Mouse (Mus musculus) natural killer cell, adult 2 months (primary cell): ENCODE results near the gene Ppp4r2.
"Not testable (repeated sequence)": the region's sequence is repeated elsewhere in the genome, so short reads cannot be mapped to it uniquely, and the experiment has no call there.

Experiments used
- DNase-seq, 2 experiments: peaks; one replicate each; pipeline ENCODE4 v3.0.0; 2022; ENCODE audit warnings: low spot score in 2 of 2

Ppp4r2 gene

DNA sequence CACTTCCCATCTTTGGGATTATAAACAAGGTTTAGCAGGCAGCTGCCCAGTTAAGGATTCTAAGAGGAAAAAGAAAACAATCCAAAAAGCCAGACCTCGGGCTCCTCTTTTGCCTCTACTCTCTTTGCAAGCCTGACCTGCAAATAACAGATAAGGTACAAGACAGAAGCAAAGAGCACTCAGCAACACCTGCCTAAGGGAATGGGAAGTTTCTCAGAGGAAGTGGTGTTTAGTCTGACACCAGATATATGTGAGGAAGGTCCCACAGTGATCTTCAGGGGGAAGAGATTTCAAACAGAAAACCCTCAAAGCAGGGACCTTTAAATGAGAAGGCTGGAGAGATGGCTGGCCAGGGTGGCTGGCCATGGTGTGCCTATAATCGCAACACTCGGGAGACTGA, 2.2 kb upstream of the Ppp4r2 start:
- DNase-seq, result no peak

DNA sequence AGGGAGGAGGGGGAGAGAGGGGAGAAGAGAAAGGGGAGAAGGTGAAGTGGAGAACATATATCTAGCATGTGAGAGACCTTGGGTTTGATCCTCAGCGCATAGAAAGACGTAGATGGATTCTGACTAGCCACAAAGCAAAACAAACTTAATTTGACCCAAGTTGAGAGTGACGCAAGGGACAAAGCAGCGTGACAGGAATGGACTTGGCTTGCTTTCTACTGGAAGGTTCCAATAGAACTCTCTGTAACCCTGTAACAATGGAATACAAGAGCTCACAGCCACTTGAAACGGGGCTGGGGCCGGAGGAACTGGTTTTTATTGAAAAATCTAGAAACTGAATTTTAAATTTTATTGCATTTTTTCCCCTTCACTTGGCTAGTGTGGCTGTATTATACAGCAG, 1.7 kb upstream of the Ppp4r2 start:
- DNase-seq, result no peak

DNA sequence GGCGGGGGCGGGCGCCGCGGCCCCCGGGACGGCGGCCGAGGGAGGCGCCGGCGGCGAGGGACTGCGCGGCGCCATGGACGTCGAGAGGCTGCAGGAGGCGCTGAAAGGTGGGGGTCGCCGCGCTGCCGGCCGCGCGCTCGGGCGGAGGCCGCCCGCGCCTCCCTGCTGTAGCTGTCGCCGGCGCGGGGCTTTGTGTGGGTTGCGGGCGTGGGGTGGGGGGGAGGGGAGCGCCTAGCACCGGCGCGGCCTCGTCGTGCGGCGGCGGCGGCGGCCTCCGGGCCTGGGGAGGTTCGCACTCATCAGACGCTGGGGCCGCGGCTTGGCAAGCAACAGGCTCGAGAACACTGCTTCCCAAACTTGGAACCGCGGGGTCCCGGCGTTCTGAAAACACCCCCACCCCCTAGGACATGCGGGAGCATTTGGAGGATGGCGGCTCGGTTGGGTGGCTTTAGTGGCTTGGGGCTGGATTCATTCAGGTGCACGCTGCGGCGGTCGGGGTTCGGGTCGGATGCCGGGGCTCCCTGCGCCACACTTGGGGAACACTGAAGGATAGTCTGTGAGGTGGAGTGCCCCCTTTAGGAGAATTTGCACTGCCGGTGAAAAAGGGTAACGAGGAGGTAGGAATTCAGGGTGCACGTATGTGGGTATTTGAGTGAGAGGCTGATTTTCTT, 524 bp downstream of the Ppp4r2 start:
- peak; percentile 18 to 56 for DNase-seq

DNA sequence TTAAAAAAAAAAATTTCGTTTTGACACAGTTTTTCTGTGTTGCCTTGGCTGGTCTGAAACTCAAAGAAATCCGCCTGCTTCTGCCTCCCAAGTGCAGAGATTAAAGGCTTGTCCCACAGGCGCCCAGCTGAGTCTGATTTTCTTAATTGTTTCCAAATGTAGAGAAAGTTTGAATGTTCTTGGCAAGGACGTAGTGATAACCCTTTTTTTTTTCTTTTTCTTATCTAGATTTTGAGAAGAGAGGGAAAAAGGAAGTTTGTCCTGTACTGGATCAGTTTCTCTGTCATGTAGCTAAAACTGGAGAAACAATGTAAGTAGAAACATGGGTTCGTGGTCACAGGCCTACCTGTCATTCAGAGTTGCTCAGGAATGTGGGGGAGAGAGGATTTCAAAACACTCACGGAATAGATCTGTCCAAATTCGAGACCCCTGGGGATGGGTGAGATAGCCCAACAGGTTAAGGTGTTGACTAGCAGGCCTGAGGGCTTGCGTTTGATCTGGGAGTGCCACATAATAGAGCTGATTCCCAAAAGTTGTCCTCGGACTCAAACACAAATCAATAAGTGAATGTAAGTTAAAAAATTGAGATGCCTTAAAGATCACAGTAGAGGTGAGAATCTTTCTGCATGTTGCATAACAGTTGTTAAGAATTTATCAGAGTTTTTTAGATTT, 1.2 kb downstream of the Ppp4r2 start:
- DNase-seq, result no peak

DNA sequence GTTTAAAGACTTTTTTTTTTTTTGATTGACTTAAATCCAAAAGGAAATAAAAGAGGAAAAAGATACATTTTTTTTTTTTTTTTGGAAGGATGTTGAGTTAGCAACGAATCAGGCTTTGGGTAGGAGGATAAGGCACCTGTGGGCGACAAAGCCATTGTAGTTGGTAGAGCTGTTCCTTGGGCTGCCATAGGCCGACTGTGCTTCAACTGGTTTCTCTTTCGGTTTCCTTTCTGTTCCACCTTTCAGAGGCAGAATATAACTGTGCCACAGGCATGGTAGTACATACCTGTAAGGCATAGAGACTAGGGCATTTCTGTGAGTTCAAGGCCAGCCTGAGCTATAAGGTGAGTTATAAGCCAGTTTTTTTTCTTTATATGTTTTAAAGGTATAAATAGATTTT, 11.6 kb downstream of the Ppp4r2 start:
- no peak for DNase-seq

DNA sequence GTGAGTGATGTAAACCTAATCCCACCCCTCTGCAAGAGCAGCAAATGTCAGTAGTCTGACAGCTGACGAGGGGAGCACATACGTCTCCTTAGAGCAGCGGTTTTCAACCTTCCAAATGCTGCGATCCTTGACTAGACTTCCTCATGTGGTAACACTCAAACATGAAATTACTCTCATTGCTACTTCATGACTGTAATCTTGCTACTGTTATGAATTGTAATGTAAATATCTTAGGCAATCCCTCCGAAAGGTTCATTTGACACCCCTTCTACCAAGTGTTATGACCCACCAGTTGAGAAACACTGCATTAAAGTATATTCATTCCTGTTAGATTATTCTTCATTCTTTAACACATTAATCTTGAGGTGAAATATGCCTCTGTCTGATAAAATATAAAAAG, 13.8 kb downstream of the Ppp4r2 start:
- DNase-seq, result no peak

DNA sequence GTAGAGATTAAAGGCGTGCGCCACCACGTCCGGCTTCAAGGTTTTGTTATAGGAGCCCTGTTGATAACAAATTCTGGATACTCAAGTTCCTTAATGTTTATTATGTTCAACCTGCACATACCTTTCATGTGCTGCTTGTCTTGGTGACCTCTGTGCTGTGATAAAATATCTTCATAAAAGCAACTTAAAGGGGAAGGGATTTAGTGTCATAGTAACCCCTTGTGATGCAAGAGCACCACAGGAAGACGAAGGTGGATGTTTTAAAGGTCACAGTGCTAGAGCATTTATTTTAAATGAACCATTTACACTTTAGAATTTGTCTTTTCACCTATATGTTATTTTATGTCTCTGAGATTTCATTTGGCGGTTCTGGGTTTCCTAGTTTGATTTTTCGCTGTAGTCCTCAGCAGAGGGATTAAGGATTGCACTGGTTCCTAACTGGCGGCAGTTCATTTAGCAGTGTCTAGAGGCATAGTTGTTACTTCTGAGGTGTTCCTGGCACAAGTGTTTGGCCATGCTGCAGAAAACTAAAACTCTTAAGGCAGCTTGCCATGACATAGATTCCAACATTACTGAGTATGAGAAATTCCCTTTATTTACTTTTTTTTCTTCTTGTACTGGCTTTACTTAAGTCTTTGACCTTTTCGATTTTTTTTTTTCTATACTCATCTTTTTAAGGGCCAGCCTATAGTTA, 15.4 kb downstream of the Ppp4r2 start:
- no peak for DNase-seq

DNA sequence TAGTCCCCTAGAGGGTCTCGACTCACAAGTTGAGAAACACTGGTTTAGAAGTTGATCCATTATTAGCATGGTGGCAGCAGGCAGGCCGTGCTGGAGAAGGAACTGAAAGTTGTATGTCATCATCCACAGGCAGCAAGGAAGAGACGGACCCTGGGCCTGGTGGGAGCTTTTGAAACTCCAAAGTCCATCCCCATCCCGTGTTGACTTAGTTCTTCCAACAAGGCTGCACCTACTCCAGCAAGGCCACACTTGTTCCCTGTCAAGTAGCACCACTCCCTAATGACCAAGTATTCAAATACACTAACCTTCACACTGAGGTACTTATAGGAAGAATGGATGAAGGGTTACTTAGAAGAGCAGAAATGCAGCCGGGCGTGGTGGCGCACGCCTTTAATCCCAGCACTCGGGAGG, 17.3 kb downstream of the Ppp4r2 start:
- no peak for DNase-seq

DNA sequence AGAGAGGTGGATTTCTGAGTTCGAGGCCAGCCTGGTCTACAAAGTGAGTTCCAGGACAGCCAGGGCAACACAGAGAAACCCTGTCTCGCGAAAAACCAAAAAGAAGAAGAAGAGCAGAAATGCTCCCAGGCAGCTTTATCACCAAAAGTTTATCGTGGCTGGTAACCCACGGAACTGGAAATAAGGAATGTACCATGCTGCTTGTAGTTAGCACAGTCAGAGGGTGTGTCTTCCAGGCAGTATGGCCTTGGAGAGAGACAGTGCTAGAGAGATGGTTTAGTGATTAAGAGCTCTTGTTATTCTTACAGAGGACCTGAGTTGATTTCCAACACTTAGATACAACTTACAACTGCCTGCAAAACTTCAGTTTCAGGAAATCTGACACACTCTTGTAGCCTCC, 17.7 kb downstream of the Ppp4r2 start:
- DNase-seq, result no peak

DNA sequence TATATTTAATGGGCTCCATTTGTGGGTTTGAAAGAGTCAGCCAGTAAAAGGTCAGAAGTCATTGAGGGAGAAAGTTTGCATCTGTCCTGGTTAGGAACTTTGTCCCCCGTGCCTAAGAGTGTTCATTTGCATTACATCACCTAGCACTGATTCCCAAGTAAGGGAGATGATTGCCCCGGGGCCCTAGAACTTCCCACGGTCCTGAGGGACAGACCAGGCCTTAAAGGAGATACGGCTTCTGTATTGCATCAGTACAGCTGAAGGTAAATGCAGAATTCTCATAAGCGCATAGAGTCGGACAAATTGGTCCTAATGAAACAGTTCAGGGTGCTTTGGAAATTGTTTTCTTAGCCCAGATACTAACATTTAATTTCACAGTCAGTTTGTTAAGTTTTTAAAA, 31.9 kb downstream of the Ppp4r2 start:
- no peak for DNase-seq

DNA sequence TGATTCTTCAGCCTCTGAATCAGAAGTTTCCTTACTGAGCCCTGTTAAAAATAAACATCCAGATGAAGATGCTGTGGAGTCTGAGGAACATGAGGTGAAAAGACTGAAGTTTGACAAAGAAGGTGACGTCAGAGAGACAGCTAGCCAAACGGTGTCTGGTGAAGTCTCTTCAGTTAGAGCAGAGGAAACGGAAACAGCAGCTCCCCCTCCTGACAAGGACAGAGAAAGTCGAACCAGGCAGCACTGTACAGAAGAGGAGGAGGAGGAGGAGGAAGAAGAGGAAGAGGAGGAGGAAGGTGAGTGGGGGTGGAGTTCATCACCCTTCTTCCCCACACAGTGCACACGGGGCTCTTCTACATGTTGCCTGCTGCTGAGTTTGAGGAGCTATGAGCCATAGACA, 32.4 kb downstream of the Ppp4r2 start:
- not testable (repeated sequence) for DNase-seq

DNA sequence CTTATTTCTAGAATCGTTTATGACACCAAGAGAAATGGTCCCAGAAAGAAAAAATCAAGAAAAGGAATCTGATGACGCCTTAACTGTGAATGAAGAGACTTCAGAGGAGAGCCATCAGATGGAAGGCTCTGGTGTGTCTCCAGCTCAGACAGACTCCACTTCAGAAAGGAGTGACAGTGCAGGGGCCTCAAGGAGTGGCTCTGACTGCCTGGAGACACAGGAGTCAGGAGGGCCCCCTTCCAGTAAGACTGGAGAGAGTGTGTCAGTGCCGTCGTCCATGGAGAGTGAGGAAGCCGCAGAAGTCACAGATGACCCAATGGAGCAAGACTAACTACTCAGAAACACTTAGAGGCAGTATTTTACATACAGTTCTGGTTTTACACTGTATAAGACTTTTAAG, 32.8 kb downstream of the Ppp4r2 start:
- DNase-seq, result not testable (repeated sequence)

DNA sequence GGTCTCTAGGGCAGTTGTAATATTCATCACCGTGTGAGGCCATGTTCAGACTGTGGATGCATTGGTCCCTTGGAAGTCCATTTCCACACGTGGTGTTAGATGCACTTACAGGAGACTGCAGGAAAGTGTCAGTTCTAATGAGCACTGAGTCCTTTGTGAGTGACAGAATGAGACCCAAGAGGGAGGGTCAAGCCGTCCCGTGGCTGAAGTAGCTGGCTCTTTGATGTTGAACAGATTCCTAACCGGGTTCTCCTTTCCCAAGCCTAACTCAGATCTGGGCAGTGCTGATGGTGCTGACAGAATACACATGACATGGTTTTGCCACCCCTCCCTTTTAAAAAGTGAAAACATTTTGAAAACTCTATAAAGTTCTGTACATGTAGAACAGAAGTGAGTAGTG, 35.4 kb downstream of the Ppp4r2 start:
- DNase-seq, result no peak

DNA sequence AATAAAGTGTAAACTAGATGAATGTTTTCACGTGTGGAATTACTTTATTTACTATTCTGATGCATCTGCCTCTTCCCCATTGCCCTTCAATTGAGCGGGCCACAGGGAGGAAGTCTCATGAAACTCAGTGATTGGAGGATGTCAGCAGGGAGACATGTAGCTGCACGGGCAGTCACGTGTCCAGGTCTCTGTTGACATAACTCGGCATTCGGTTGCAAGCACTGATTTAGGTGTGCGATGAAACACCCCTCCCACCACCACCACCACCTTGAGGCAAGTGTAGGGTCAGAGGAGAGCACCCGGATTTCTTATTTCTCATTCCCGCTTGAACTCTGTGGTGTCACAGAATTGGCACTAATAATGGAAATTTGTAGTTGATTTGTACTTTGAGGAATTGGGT, 36.5 kb downstream of the Ppp4r2 start:
- DNase-seq, result no peak

DNA sequence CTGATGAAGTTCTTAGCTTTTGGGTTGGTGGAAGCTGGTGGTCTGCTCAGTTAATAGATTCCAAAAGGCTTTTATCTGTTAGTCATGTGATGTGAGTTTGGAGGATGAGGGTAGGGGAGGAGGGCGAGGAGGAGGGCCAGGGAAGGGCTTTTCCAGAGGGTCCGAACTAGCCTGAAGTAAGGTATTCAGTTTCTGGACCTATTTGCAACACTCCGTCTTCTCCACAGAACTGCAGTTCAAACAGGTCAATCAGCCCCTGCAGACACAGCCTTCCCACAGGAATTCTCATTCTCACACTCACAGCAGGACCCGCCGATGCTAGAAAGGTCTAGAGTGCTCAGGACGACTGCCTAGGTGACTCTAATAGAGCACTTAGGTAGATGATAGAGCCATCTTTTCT, 39.8 kb downstream of the Ppp4r2 start:
- no peak for DNase-seq

DNA sequence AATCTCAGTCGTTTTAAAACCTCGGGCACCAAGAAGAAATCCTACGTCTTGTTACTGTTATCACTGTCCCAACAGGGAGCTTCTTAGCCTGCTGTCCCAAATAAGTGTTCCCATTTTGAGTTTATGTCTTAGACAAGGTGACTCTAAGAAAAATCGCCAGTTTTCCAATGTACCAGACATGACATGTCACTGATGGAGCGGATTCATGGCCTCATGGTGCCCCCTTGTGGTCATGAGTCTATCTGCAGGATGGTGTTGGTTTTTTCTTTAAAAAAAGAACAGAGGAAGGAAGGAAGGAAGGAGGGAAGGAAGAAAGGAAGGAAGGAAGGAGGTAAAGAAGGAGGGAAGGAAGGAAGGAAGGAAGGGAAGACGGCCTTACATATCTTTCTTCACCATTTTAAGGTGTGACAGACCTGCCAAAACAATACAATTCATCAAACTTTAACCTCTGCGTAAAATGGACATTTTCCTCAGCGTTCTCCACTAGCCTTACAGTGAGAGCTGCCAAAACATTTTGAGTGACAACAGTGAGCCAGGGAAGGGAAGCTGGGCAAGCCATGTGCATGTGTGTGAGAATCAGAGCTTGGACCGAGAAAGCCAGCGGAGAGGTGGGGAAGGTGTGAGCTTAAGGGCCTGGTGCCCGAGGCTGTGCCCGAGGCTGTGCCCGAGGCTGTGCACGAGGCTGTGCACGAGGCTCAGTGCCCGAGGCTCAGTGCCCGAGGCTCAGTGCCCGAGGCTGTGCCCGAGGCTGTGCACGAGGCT, 42.6 kb downstream of the Ppp4r2 start:
- peak; percentile 27 to 55 for DNase-seq

DNA sequence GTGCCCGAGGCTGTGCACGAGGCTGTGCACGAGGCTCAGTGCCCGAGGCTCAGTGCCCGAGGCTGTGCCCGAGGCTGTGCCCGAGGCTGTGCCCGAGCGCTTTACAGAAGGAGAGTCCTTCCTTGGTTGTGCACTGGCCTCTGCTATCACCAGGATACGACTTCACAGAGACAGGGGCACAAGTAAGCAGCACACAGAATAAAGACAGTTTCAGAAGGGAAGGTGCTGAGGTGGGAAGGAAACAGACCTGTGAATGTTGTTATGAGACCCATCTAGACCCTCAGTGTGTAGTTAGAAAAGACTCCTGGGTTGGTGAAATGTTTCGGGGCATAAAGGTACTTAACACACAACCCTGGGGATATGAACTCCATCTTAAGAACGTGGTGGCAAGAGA, 43.2 kb downstream of the Ppp4r2 start:
- DNase-seq, result no peak

DNA sequence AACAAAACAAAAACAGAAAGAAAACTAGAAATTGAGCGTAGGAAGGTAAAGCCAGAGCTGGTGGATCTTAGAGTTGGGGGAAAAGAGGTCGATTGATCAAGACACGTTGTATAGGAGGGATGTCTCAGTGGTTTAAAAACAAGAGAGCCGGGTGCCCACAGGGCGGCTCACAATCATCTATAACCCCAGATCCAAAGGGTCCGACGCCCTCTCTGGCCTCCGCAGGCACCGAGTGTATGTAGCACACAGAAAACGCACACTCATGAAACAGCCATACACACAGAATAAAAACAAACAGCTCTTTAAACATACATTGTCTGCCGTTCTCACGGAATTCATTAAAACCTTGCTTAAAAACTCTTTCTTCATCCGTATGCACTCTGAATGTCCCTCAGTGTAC, 45.1 kb downstream of the Ppp4r2 start:
- DNase-seq, result no peak

DNA sequence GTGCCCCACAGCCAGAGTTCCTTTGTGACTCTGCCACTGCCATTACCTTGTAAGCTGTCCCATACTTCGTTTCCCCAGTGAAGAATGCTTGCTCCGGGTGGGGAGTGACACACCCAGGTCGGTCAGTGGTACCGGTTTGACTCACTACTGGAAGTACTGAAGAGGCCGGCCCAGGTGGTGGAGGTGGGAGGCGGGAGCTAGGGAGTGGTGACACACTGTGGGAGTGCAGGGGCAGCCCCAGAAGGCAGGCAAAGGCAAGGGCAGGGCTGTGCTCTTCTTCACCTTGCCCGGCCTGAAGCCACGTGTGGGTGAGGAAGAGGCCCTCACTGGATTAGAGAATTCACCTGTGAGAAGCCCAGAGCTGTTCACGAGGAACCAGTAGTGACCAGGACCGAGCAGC, 46.2 kb downstream of the Ppp4r2 start:
- DNase-seq, result no peak

DNA sequence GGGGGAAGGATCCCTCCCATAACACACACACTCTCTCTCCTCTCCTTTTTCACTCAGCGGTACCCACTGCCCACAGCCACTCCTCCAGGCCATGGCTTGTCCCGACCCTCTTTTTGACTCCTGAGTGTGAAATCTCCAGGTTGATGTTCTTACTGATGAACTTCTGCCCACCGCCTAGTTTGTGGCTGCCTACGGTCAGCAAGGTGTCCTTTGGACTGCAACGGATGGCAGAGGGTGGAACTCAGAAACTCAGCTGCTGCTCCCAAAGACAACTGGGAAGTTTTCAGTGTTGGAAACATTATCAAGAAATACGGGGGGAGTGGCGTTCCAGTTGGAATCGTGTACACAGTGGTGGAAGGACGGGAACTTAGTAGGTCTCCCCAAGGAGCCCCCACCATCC, 48.2 kb downstream of the Ppp4r2 start:
- no peak for DNase-seq

DNA sequence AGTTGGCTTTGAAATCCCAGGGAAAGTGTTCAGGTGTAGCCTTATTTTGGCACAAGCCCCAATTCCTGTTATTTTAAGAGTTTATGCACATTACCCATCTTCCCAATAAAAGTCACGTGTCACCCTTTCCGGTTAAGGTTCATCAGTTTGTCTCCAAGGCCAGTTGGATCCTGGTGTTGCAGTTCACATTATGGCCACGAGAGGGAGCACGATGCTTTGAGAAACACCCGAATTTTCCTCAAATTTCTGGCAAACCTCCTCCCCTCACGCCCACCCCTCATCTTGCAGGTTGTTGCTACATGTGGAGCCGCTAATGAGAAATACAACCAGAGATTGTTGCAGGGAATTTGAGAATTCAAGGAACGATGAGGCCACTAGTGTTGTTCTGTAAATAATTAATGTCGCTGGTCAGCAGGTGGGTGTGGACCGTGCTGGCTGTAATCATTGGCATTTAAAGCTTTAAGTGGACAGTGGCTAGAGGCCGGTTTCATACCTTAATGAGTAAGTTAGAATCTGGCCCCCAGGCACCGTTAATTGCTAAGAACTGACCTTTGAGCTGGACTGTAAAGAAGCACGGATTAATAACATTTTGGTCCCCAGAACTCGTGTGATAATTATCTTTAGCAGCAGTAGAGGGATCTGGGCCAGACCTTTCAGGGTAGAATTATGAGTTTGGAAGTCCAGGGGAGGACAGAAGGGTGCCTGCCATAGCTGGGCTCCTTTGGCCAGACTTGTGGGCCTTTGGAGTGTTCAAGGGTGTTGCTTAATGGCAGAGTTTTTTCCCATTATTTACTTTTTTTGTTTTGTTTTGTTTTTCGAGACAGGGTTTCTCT, 49.2 kb downstream of the Ppp4r2 start:
- DNase-seq, result peak; percentile 9 to 37

DNA sequence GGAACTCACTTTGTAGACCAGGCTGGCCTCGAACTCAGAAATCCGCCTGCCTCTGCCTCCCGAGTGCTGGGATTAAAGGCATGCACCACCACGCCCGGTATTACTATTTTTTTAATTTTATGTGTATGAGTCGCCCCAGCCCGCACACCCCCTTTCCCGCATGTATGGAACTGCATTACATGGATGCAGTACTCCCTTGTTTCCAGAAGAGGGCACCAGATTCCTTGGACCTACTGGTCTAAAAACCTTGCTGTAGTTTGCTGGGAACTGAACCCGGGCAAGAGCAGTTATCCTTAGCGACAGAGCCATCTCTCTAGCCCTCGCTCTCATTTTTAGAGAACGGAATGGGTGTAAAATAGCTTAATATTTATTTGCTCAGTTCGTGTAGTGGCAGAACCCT, 49.8 kb downstream of the Ppp4r2 start:
- peak in 1 of 2 experiments; percentile 20 for DNase-seq
